Mouse (Mus musculus) heart, embryonic 13.5 days (tissue): Measurements from ENCODE around the gene Cops4. TPM values are rescaled to one million over a fixed set of nuclear protein-coding genes. Genes with fewer than 3 reads are reported as not detected.

Source experiments
- ATAC-seq: fragments of 200-750 bp; cut with Nextera tagmentation; 2 replicates; pipeline ENCODE4 v1.8.0; 2017; ENCODE audit warnings: moderate TSS enrichment; ENCODE audit not compliant: insufficient number of reproducible peaks, low FRiP score, low TSS enrichment; ENCODE audit errors: extremely low read depth
- H3K27ac ChIP-seq: fragments of 300-500 bp; sonication (generic); replicated peaks from 2 replicates; pipeline ENCODE4 v1.5.1; 2015; ENCODE audit warnings: moderate library complexity, mild to moderate bottlenecking, inconsistent platforms
- H3K27me3 ChIP-seq: fragments of 300-500 bp; sonication (generic); replicated peaks from 2 replicates; pipeline ENCODE4 v1.6.1; 2015; ENCODE audit warnings: mild to moderate bottlenecking, inconsistent platforms
- H3K36me3 ChIP-seq: fragments of 300-500 bp; sonication (generic); 2 replicates; pipeline ENCODE4 v1.6.1; 2015; ENCODE audit warnings: mild to moderate bottlenecking, inconsistent platforms
- H3K4me1 ChIP-seq: fragments of 300-500 bp; sonication (generic); 2 replicates; pipeline ENCODE4 v1.6.1; 2015; ENCODE audit warnings: inconsistent platforms
- H3K4me2 ChIP-seq: fragments of 300-500 bp; sonication (generic); 2 replicates; pipeline ENCODE4 v1.6.1; 2015; ENCODE audit warnings: inconsistent platforms, mild to moderate bottlenecking, moderate library complexity
- H3K4me3 ChIP-seq: fragments of 300-500 bp; sonication (generic); 2 replicates; pipeline ENCODE4 v1.5.1; 2015; ENCODE audit warnings: moderate library complexity, mild to moderate bottlenecking, inconsistent platforms
- H3K9ac ChIP-seq: fragments of 300-500 bp; sonication (generic); 2 replicates; pipeline ENCODE4 v1.6.1; 2015; ENCODE audit warnings: inconsistent platforms, mild to moderate bottlenecking, moderate library complexity
- H3K9me3 ChIP-seq: fragments of 300-500 bp; sonication (generic); 2 replicates; pipeline ENCODE4 v1.6.1; 2016; ENCODE audit warnings: inconsistent platforms
- WGBS: fragments of 180-500 bp; shearing (Covaris S2); methylation state at CpG from one replicate; pipeline ENCODE4 v1.1.7; 2015; ENCODE audit warnings: mixed read lengths; 5-methylcytosine and 5-hydroxymethylcytosine counted together
- polyA plus RNA-seq: library from polyadenylated mRNA; unstranded; fragments of >200 nt; fragmentation: Nextera tagmentation; extraction: Ambion mirVana; gene quantifications from 2 replicates; pipeline ENCODE4 v1.2.1, GENCODE M21; 2015

Gene Cops4
- polyA plus RNA-seq, 1 experiment from 2014 or later = 146 TPM

DNA sequence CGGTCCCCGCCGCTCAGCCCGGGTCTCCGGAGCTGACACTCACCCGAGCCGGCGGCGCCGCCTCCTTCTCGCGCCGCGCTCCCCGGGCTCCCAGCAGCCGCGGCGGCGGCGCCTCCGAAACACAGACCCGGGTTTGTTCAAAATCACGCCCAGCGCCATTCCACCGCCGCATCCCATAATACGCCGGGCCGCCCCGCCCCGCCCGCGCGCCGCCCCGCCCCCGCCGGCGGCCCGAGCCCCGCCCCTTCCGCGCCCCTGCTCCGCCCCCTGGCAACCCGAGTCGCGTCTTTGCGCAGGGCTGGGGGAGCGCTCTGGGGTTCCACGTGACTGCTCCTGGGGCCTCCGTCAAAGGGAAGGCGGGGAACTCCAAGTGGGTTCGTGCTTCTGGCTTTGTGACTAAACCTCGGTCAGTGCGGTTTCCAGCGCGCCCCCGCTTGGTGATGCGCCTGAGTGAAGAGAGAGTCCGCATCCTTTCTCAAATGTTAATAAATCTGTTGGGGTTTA is 17.6 kb upstream of the Cops4 start, which contains the start of gene Lin54:
Lin54 (minus strand) TSS at position 182 of the 504 bp plus-strand sequence.
- WGBS = under 1% methylated on average over 40 of the region's 60 CpGs
- Histone ChIP-seq H3K9me3 (no peaks in the 10 kb centered on the region), H3K27me3 (no peaks in the 10 kb centered on the region; the same call in 1 of the 2 replicates), H3K27ac (peak within 1 kb of the TSS; percentile 83), H3K4me2 (peak within 1 kb of the TSS; percentile 89), H3K9ac (peak within 1 kb of the TSS; percentile 90), H3K4me3 (peak within 1 kb of the TSS; percentile 90), H3K36me3 (no peaks in the 10 kb centered on the region), H3K4me1 (peaks cover 23% of the 10 kb centered on the region)
- ATAC-seq = peak; percentile 89

DNA sequence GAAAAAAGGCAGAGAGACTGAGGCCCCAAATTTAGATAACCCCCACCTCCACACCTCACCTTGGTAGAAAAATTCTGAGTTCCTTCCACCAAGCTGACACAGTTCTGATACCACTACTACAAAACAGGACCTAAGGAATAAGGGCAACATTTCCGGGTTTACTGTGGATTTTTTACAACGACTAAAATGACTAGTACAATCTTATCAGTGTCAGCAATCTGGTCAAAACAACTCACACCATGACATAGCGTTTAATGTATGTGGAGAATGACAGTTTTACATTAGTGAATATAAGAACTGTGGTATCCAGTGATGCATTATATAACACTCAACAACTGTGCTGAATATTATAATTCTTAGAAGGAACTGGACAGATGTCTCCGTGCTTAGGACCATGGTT is 16.8 kb upstream of the Cops4 start:
- ATAC-seq = no peak
- Histone ChIP-seq H3K9me3 (no peaks in the 10 kb centered on the region), H3K36me3 (no peaks in the 10 kb centered on the region), H3K4me3 (no peak overlapping the region; the same call in 1 of the 2 replicates), H3K27me3 (no peaks in the 10 kb centered on the region; the same call in 1 of the 2 replicates), H3K4me1 (peaks cover 23% of the 10 kb centered on the region), H3K9ac (peak overlapping the region; percentile 80), H3K4me2 (peak overlapping the region; percentile 89), H3K27ac (no peak overlapping the region; the same call in 1 of the 2 replicates)
- 72% methylated on average over 4 of the region's 4 CpGs for WGBS

DNA sequence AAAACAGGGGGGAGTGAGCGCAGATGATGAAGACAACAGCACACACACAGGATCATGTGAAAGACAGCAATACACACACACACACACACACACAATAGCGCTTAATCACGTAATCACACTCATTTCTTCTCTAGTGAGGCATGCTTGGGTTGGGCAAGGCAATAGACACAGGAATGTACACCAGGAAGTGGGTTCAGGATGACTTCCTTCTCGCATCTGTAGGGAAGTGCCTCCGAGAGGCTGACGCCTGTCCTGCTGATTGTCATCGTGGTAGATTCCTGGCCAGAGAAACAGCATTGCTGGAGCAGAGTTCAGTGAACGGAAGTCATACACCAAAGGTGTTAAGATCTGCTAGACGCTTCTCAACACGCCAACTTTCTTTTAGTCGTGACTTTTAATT is 8.9 kb upstream of the Cops4 start:
- ATAC-seq = no peak
- H3K4me1 ChIP-seq = no peaks in the 10 kb centered on the region
- H3K4me3 ChIP-seq = no peak overlapping the region
- H3K9me3 ChIP-seq = no peaks in the 10 kb centered on the region
- WGBS = 57% methylated on average over 11 of the region's 11 CpGs
- no peaks in the 10 kb centered on the region for H3K36me3 ChIP-seq
- H3K4me2 ChIP-seq = no peak overlapping the region
- no peak overlapping the region for H3K27ac ChIP-seq
- peaks cover 7% of the 10 kb centered on the region; the same call in 1 of the 2 replicates for H3K27me3 ChIP-seq
- H3K9ac ChIP-seq = no peak overlapping the region

DNA sequence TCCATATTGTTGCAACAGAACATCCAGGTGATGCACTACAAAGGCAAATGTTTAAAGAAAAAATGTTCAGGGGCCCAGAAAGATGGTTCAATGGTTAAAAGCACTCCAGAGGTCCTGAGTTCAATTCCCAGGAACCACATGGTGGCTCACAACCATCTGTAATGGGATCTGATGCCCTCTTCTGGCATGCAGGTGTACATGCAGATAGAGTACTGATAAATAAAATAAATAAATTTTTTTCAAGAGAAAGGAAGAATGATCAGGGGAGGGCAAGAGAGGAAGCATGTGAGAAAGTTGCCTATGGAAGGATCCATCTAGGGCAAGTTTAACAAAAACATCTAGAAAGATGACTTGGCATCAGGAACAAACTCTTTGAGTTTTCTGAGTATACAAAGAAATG is 5.5 kb upstream of the Cops4 start:
- peaks cover 4% of the 10 kb centered on the region; the same call in 1 of the 2 replicates for H3K4me1 ChIP-seq
- no peaks in the 10 kb centered on the region for H3K9me3 ChIP-seq
- no peak overlapping the region for H3K9ac ChIP-seq
- H3K4me2 ChIP-seq = no peak overlapping the region
- peaks cover 25% of the 10 kb centered on the region for H3K27me3 ChIP-seq
- ATAC-seq = no peak
- no peaks in the 10 kb centered on the region for H3K36me3 ChIP-seq
- no peak overlapping the region for H3K4me3 ChIP-seq
- H3K27ac ChIP-seq = no peak overlapping the region

DNA sequence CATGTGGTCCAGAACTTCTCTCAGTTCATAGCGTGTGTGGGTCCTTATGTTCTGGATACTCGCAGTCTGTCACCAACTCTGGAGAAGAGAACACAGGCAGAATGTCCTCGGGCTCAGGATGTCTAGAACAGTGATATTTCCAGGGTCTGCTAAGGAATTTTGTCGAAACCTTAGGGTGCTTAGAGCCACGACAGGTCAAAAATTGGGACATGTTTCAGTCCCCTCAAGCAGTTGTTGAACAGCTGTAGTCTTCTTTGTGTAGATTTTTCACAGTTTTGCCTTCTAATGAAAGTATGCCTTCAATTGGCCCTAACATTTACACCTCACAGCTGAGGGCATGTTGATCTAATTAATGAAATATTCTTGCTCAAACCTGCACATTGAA is 910 bp downstream of the Cops4 start:
- peaks cover 6% of the 10 kb centered on the region; the same call in 1 of the 2 replicates for H3K36me3 ChIP-seq
- H3K9me3 ChIP-seq = no peaks in the 10 kb centered on the region
- peak overlapping the region; percentile 93 for H3K4me2 ChIP-seq
- WGBS = 3% methylated on average over 5 of the region's 5 CpGs
- H3K4me1 ChIP-seq = peaks cover 27% of the 10 kb centered on the region
- peak overlapping the region; percentile 84 for H3K27ac ChIP-seq
- peaks cover 20% of the 10 kb centered on the region for H3K27me3 ChIP-seq
- peak overlapping the region; percentile 94 for H3K9ac ChIP-seq
- H3K4me3 ChIP-seq = peak overlapping the region; percentile 94
- no peak for ATAC-seq

DNA sequence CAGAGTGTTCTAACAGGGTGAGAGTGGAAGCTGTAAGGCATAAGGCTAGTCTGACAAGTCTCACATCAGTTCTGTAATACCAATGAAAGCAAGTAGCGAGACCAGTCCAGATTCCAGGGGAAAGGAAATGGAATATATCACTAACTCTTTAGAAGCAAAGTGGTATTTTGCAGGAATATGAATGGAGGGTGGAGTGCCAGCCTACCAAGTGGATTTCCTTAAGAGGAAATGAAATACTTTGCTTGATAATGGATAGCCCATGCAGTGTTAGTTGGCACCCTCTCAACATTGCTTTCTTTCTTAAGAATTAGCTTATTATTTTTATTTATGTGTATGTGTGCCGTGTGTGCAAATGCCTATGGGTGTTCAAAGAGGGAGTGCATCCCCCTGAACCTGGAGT is 2.1 kb downstream of the Cops4 start:
- ATAC-seq = no peak
- Histone ChIP-seq H3K9me3 (no peaks in the 10 kb centered on the region), H3K27me3 (peaks cover 13% of the 10 kb centered on the region), H3K9ac (0 out of 2 replicates have a peak overlapping the region, but pooled peaks have one; percentile 50), H3K4me1 (peaks cover 29% of the 10 kb centered on the region), H3K36me3 (peaks cover 11% of the 10 kb centered on the region), H3K27ac (no peak overlapping the region), H3K4me3 (0 out of 2 replicates have a peak overlapping the region, but pooled peaks have one; percentile 6), H3K4me2 (peak overlapping the region; percentile 93)
- 84% methylated on average over 2 of the region's 2 CpGs for WGBS

DNA sequence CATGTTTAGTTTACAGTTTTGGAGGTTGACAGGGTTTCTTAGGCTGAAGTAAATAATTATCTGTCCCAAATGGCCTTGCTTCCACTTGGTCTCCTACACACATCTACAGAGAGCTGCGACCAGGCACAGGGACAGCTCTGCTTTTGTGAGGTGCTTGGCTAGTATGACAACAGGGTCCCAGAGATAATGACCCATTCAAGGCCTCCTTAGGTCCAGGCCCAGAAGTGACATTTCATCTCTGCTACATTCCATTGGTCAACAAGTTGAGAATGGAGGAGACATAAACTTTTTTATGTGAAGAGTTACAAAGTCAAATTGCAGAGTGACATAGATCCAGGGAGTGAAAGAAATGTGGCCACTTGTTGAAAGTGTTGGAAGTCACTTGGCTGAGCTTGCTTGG is 5.2 kb downstream of the Cops4 start:
- H3K4me3 ChIP-seq = no peak overlapping the region
- no peak for ATAC-seq
- 71% methylated on average over 1 of the region's 1 CpGs for WGBS
- H3K9ac ChIP-seq = no peak overlapping the region
- H3K36me3 ChIP-seq = peaks cover 21% of the 10 kb centered on the region
- no peaks in the 10 kb centered on the region for H3K9me3 ChIP-seq
- peaks cover 34% of the 10 kb centered on the region for H3K4me1 ChIP-seq
- no peaks in the 10 kb centered on the region for H3K27me3 ChIP-seq
- no peak overlapping the region for H3K27ac ChIP-seq
- no peak overlapping the region for H3K4me2 ChIP-seq

DNA sequence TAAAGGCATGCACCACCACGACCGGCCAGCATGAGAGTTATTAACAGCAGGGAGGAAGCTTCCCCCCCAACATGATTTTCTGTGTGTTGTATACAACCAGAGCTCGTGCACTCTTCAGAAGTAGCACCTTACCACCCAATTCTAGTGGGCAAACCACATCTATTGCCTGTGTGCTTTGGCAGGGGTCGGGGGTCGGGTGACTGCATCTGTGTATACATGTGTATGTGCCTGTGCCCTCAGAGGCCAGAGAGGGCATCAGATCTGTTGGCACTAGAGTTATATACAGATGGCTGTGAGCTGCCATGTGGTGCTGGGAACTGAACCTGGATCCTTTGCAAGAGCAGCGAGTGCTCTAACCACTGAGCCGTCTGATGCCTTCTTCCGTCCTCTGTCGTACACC is 6.8 kb downstream of the Cops4 start:
- 94% methylated on average over 9 of the region's 9 CpGs for WGBS
- H3K9ac ChIP-seq = no peak overlapping the region
- peaks cover 36% of the 10 kb centered on the region for H3K36me3 ChIP-seq
- no peak overlapping the region for H3K4me2 ChIP-seq
- no peak overlapping the region for H3K27ac ChIP-seq
- H3K27me3 ChIP-seq = no peaks in the 10 kb centered on the region
- no peak for ATAC-seq
- peaks cover 24% of the 10 kb centered on the region for H3K4me1 ChIP-seq
- H3K9me3 ChIP-seq = no peaks in the 10 kb centered on the region
- no peak overlapping the region for H3K4me3 ChIP-seq

DNA sequence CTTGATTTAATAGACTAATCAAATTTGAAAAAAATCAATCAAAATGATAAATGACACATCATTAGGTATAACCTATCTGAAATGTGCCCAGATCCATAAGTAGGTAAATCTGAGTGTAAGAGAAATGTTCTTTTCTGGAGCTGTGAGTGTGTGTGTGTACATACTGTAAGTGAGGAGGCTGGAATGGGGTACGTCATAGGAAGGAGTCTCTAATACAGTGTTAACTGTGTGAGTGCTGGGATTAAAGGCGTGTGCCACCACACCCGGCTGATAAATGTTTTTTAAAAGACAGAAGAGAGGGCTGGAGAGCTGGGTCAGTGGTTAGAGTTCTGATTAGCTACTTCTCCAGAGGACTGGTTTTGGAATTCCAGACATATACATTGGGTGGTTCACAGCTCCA is 7.5 kb downstream of the Cops4 start:
- H3K27ac ChIP-seq = peak overlapping the region; percentile 59
- no peak for ATAC-seq

DNA sequence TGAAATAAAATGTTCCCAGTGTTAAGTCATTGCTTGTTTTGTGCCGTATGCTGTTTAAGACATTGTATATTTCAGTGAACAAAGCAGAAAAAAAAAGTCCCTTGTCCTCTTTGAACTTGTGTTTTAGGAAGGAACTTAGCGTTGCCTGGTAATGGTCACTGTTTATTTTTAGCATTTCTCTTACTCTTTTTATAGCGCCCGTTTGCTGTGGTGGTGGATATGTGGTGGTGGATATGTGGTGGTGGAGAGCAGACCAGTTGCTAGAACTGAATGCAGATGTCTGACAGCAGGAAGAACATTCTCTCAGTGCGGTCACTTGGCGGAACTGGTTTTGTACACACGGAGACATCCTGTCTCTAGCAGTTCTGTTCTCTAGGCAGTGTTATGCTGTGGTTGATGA is 8.1 kb downstream of the Cops4 start:
- Histone ChIP-seq H3K36me3 (peaks cover 49% of the 10 kb centered on the region), H3K27me3 (no peaks in the 10 kb centered on the region), H3K4me2 (peak overlapping the region; percentile 37), H3K27ac (peak overlapping the region; percentile 59), H3K4me3 (no peak overlapping the region), H3K9ac (0 out of 2 replicates have a peak overlapping the region, but pooled peaks have one; percentile 47), H3K4me1 (peaks cover 18% of the 10 kb centered on the region), H3K9me3 (no peaks in the 10 kb centered on the region)
- no peak for ATAC-seq
- WGBS = 36% methylated on average over 7 of the region's 7 CpGs

More for the DNA sequence above, 7.5 kb downstream of the Cops4 start:
- Histone ChIP-seq H3K4me1 (peaks cover 18% of the 10 kb centered on the region), H3K9ac (0 out of 2 replicates have a peak overlapping the region, but pooled peaks have one; percentile 19), H3K9me3 (no peaks in the 10 kb centered on the region), H3K4me2 (peak overlapping the region; percentile 37), H3K4me3 (no peak overlapping the region), H3K27me3 (no peaks in the 10 kb centered on the region), H3K36me3 (peaks cover 43% of the 10 kb centered on the region)
- WGBS = 28% methylated on average over 3 of the region's 3 CpGs

DNA sequence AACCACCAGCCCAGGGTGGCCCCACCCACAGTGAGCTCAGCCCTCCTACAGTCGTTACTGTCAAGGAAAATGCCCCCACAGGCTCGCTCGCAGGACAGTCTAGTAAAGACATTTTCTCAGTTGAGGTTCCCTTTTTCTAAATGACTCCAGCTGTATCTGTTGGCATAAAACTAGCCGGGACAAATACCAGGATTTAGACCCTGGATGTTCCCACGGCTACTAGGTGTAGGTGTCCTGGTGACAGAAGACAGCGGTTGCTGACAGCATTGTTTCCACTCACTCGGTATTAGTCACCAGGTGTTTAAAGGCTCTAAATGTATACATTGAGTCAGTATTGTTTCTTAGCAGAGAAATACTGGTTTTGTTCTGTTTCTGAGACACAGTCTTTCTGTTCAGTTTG is 17.7 kb downstream of the Cops4 start:
- no peak for ATAC-seq

DNA sequence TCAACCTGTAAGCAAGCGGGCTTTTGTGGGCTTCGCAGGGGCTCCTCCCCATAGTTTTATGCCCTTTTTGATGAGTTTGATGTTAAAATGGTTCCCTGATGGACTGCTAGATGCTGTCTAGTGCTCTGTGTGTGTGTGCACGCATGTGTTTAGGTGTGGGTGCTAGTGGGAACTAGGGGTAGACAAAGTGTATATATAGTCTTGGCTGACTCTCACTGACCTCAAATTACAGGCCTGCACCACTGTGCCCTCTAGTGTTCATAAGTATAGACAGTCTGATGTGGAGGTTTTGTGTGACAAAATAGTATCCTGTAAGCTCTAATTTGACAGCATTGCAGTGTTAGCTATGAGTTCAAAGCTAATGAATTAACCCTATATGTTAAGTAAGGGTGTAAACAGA is 18.5 kb downstream of the Cops4 start:
- Histone ChIP-seq H3K9ac (no peak overlapping the region), H3K27me3 (no peaks in the 10 kb centered on the region), H3K27ac (no peak overlapping the region), H3K4me1 (no peaks in the 10 kb centered on the region), H3K4me3 (no peak overlapping the region), H3K36me3 (peaks cover 81% of the 10 kb centered on the region), H3K4me2 (no peak overlapping the region), H3K9me3 (no peaks in the 10 kb centered on the region)
- 81% methylated on average over 3 of the region's 3 CpGs for WGBS
- ATAC-seq = no peak

More for the DNA sequence above, 17.7 kb downstream of the Cops4 start:
- no peak overlapping the region for H3K27ac ChIP-seq
- no peak overlapping the region for H3K4me3 ChIP-seq
- H3K4me2 ChIP-seq = no peak overlapping the region
- no peak overlapping the region for H3K9ac ChIP-seq
- 60% methylated on average over 7 of the region's 7 CpGs for WGBS
- H3K36me3 ChIP-seq = peaks cover 81% of the 10 kb centered on the region
- H3K9me3 ChIP-seq = no peaks in the 10 kb centered on the region
- no peaks in the 10 kb centered on the region for H3K27me3 ChIP-seq
- no peaks in the 10 kb centered on the region for H3K4me1 ChIP-seq
